Mouse (Mus musculus) E14TG2a.4 (cell line): ENCODE results near the gene Ptprm.

Source experiments
- CTCF ChIP-seq: conservative IDR thresholded peaks from 2 replicates; pipeline ENCODE4 v1.5.1; 2014; ENCODE audit warnings: low read length
- NANOG ChIP-seq: IDR thresholded peaks from 2 replicates; pipeline ENCODE4 v1.6.1; 2014; ENCODE audit warnings: borderline replicate concordance, low read length, mixed read lengths

GRCm38 (mm10) chr17:66779026-66779425 is 575.2 kb downstream of the Ptprm start:
- no peak for TF ChIP-seq NANOG
- no peak for TF ChIP-seq CTCF
